Mouse (Mus musculus) cerebellum, postnatal 25 days (tissue): ENCODE measurements at regions not wholly inside any gene's neighbourhood (a gene's known extent, or its start where the extent isn't known, plus 50 kb on each side); places are given as distances from the start of the nearest gene placed in this dataset.

Source experiments
- DNase-seq, 2 experiments: peaks; one replicate each; pipeline ENCODE4 v3.0.0; 2021; ENCODE audit warnings: mixed read lengths in 2 of 2

- no peak for DNase-seq
Measured at GRCm38 (mm10) chr10:124320191-124321110, 1056.7 kb downstream of the Fam19a2 start.

- no peak for DNase-seq
Measured at GRCm38 (mm10) chr10:124332491-124332890, 1056.8 kb downstream of the Slc16a7 start.

DNA sequence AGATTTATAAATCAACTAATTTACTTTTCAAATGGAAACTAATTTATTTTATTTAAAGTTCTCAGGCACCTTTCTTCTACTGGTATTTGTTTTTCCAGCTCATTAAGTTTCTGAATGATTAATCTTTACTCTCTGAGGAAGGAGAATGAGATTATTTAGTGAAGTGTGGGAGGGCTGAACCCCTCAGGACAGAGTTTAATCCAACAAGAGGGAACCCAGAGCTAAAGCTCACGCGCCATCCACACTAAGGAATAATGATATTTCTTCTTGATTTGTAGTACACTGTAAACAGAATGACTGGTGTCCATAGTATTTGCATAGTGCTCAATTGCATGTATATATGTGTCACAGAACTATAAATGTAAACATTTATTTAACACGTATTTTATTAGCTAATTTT, 1050.3 kb downstream of the Slc16a7 start:
- no peak for DNase-seq

DNA sequence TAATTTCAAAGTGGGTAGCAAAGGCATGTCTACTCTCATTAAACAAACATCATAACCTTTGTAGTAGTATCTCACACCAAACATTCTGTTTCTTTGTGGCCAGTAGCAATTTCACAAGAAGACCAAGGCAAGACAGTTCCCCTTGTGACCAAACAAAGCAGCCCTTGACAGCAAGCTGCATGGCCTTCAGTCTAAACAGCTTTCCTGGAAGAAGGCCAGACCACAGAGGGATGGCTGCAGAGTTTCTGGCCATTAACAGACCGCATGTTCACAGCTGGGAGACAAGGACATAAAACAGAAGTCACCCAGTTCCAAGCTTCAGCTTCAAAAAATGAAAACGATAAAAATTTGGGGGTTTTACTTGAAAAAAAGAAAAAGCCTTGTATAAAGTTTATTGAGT, 1040.0 kb downstream of the Slc16a7 start:
- peak in 1 of 2 experiments; percentile 5 for DNase-seq

DNA sequence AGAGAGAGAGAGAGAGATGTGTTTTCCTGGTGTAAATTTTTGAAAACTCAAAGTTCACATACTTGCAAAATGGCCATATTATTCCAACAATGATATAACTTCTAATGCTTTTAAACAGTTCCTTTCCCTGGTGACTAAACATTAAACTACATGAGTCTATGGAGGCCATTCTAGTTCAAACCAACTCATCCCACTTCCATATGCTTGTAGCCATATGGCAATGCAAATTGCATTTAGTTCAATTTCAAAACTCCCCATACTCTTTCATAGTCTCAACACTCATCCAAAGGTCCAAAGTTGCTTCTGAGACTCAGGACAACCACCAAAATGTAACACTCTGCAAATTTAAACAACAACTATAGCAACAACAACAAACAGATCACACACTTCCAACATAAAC, 1026.5 kb downstream of the Slc16a7 start:
- no peak for DNase-seq

GRCm38 (mm10) chr10:124370994-124371393, 1018.3 kb downstream of the Slc16a7 start:
- no peak for DNase-seq

- DNase-seq, result no peak
Measured at GRCm38 (mm10) chr10:124402647-124403046, 986.6 kb downstream of the Slc16a7 start.

- DNase-seq, result peak; percentile 4 to 20
Measured at GRCm38 (mm10) chr10:124409633-124410032, 979.6 kb downstream of the Slc16a7 start.

DNA sequence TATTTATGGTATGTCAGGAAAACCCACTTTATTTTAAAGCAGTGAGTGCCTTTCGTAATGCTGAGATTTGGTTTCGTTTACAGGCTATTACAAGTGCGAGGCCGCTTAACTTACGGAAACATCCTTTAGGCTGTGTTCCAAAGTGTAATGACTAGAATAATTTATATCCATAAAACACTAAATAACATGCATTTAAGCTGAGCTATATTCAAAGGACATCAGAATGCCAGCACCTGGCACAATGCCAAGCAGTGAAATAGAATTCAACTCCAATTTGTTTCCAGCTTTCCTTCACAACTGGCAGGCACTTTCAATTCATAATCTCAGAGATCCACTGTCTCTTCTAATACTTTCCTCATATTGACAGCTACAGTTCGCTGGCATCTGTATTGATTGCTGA, 972.7 kb downstream of the Slc16a7 start:
- peak in 1 of 2 experiments; percentile 18 for DNase-seq

DNA sequence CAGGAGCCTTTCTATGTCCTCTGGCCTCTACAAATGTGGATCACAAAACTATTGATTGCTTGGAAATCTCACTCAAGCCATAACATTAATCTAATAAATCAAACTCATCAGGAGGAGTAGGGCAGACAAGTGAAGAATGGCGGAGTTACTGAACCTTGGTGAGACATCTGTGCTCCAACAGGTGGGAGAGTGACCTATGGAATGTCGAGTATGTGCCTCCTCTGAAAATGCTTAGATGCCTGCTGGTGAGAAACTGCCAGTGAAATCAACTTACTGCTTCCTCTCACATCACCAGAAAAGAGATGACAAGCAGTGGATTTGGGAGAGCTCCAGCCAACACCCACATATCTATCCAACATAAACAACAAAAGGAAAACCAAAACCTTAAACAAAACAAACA, 965.8 kb downstream of the Slc16a7 start:
- DNase-seq, result no peak
